Mouse (Mus musculus) mouse embryonic stem cell (cell line): ENCODE results near the gene Grb2.

Source experiments
- in situ Hi-C, 2 experiments: fragments of 300-500 bp; cut with MboI; formaldehyde crosslinking; loops; 1 replicate in 1 of 2; 3 replicates in 1 of 2; pipeline ENCODE4 v1.14.3; 2019 to 2020; ENCODE audit warnings: low sequenced_read_pairs in 2 of 2, low pct_unique_long_range_greater_than_20kb in 1 of 2, mixed read lengths in 1 of 2; ENCODE audit not compliant: unreplicated experiment in 1 of 2

The Grb2 gene

DNA sequence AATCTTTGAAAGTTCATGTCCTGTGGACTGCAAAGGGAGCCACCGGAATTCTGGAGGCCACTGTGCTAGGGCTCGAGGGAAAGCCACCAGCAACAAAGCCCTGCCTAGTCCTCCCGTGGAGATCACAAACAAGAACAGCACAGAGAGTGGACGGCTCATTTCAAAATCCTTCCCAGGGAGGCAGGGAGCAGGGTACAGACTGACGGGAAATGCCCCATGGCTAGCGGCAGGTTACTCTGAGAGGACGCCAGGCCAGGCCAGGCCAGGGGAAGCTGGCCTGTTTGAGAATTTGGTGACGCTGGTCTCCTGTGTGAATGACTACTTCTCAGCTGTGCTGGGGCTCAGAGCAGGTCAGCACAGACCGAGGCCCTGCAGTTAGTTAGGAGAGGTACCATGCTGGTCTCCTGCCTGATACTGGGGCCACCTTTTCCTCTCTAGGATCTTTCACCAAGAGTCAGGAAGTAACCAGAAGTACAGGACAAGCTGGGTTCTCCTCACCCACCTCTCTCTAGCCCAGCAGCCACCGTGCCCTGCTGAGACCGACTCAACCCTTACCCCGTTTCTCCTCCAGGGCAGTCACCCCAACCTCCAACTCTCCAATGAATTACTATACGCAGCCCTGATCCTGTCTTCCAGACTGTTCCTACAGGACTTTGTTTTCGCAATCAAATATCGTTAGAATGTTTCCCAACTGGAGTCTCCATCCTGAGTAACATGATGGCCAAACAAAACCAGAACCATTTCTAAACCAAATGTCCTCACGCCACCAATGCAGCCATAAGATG lies 89.5 kb downstream of the Grb2 start:
- in situ Hi-C loops: no loop called here

DNA sequence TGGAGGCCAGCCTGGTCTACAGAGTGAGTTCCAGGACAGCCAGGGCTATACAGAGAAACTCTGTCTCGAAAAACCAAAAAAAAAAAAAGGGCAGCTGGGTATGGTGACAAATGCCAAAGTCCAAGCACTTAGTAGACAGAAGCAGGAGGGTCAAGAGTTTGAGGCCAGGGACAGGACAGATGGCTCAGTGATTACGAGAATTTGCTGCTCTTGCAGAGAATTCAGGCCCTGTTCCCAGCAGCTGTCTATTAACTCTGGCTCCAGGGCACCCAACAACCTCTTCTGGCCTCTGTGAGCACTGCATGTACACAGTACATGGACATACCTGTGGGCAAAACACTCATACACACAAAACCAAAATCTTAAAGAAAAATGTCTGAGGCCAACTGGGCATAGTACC lies 90.4 kb downstream of the Grb2 start:
- in situ Hi-C loops: no loop called here

DNA sequence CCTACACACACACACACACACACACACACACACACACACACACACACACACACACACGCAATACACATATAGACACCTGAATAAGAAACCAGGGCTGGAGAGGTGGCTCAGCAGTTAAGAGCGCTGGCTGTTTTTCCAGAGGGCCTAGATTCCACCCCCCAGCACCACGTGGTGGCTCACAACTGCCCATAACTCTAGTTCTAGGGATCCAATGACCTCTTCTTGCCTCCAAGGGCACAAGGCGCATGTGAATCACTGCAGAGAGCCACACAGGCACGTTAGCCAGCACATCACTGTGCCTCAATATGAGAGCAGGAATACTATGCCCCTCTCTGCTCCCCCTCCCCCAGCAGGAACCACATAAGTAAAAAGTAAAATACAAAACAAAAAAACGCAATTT lies 91.5 kb downstream of the Grb2 start:
- in situ Hi-C loops: no loop called here

DNA sequence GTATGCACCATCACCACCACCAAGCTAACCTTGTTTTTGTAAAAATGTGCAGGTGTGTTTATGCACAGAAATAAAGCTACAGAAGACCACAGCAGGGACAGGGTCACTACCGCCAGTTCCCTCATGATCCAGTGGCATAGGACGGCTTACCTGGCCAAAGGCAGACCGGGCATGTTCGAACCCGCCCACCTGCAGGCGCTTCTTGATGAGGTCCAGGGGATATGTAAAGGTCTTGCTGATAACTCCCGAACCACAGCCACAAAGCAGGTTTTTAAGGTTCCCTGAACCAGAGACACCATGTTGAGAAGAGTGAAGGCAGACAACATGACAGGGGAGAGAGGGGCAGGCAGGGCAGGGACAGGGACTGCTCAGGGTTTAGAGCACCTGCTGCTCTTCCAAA lies 92.0 kb downstream of the Grb2 start:
- in situ Hi-C loops: no loop called here

DNA sequence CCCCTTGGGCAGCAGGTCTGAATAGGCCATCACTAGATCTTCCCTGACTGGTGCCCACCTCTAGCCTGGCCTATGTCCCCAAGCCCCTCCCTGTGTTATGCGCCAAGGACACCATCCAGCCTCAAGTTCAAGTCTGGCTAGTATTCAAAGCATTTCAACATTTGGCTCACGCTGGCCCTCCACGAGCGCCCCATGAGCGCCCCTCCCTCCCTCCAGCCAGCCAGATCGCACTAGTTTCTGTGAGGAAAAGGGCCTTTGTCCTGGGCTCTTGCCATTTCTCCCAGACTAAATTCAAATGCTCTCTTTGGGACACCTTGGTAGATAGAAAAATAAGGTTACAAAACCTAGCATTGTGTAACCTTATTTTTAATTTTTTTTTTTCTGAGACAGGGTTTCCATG lies 92.5 kb downstream of the Grb2 start:
- in situ Hi-C loops: no loop called here

DNA sequence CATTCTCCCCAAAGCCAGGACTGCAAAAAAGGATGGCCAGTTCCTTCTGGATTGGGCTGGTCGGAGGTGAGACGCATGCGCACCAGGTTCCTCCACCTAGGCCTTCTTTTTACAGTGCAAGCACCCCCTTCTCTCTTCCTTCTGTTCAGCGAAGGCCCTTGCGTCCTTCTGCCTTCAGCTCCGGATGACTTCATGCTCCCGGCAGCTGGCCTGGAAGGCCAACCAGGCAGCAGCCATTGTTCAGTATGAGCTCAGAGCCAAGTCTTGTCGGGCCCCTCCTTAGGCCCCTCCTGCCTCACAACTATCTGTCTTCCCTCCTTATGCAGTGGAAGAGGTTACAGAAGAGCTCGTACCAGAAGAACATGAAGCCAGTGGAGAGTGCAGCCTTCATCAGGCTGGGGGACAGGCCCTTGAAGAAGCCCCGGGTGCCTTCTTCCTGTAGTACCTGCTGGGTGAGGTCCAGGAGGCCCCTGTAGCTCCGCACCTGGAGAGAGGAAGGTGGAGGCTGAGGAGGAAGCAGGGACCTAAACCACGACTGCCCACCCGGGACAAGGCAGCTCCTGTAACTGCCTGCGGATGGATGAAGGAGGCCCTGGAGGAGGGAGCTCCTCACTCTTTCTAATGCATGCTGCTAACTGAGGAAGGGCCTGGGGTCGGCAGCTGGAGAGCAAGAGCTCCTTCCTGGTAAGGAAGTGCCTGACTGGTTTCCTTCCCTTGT lies 93.1 kb downstream of the Grb2 start:
- in situ Hi-C loops: no loop called here

DNA sequence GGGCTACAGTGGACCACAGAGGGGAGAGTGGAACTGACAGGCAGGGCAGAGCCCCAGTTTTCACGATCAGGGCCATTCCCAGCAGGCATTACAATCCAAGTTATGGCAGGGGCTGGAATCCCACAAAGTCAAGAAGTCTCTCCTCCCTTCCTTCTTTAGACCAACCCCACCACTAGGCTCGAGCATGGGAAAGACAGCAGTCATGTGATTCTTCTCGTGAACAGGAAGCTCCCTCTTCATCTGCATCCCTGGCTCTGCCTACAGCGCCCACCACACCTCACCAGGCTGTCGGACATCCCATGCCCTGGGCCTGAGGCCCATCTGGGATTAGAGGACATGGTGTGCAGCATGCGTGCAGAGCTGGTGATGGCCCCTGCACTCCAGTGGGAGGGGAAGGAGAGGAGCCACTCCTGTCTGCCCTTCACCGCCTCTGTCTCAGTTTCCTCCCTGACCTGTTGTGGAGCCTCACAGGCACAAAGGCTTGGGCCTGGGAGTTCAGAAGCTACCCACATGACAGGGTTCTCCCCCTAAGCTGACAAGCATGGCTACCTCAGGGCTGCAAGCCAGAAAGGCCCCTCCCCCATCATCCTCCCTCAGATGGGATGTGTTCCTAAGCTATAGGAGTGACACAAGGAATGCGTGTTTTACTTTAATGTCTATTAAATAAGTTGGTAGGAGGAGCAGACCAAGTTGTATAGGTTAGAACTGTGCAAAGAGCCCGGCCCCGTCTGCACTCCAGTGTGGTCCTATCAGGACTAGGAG lies 93.9 kb downstream of the Grb2 start:
- in situ Hi-C loops: no loop called here

DNA sequence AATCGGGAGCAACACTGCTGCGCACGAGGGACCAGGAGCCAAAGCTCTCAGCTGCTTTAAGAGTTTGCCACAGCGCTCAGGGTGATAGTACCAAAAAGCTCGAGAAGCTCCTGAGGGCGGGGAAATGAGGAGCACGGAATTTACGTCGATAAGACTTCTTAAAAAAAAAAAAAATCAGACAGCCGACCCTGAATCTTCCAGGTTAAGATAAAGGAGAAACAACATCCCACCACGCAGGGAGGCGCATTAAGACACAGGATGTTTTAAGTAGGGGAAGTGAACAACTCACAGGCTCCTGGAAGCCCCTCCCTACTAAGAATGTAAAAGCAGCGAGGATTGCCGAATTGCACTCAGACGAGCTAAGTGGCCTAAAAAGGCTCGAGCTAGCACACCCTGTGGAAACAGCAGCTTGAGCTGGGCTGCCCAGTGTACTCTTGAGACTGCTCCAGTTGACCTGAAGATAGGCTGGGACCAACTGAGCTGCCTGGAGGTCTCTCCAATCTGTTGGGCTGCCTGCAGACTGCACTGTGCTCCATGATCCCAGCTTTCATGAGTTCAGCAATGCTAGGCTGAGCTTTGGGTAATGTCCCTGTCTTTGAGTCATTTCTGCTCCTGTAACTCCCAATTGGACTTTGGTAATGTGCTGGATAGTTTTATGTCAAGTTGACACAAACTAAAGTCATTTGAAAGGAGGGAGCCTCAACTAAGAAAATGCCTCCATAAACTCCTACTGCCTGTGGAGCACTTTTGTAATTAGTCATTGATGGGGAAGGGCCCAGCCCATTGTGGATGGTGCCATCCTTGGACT lies 95.1 kb downstream of the Grb2 start:
- in situ Hi-C loops: no loop called here

DNA sequence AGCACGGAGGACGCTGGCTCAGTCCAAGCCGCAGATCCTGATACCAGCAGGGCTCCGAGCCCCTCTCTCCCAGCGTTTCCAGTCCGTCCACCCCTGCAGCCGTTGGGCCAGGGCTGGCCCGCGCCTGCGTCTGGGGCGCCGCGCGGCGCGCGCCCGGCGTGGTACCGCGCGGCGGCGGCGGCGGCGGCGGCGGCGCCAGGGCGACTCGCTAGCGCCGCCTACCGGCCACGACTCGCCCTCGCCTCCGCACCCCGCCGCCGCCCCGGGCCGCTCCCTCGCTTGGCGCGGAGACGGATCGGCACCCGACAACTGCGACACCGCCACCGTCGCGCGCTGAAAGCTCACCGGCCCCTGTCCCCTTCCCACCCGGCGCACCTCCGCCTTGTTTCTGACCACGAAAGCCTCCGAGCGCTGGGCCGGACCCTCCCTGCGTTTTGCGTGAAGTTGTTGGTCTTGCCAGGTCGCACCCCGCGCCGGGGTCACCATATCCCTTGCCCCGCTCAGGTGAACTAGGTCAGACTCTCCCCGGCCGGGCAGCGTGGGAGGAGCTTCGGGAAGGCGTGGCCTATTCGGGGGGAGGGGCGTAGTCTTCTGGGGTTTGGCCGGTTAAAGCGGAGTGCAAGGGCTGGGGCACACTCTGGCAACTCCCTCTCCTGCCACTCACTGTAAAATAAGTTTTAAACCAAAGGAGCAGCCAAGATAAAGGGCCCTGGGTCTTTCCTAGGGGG lies 95.8 kb downstream of the Grb2 start, which contains the start of gene Mif4gd:
Gene Mif4gd (minus strand): TSS at position 560 of the 728 bp plus-strand sequence.
- in situ Hi-C loops: no loop called here

DNA sequence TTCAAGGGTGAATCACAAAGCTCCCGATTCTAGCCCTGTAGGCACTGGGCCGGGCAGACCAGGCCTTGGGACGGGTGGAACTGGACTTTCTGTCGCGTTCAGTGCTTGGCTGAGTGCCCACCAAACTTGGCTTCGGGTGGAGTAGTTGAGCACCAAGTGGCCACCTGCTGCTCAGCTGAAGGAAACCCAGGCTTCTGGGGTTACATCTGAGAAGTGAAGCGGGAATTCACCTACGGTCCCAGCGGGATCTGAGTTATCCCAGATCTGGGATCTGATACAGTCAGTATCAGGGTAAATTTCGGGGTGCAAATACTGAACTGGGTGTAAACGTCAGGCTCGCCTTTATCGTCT lies 96.4 kb downstream of the Grb2 start:
- in situ Hi-C loops: no loop called here

DNA sequence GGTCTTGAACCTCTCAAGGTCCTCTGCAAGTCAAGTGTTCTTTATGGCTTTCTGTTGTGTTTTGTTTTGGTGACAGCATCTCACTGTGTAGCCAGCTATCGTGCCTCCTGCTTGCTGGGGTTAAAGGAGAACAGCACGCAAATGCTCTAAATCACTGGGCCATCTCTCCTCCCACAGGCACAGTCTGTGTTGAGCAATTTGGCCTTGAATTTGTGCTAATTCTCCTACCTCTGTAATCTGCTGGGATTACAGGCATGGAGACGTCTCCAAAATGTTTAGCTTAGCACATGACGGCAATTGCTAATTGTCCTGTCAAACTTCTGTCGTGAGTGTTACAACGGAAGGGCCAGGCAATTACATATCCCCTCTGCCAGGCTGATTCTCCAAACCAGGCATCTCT lies 97.2 kb downstream of the Grb2 start:
- in situ Hi-C loops: no loop called here

DNA sequence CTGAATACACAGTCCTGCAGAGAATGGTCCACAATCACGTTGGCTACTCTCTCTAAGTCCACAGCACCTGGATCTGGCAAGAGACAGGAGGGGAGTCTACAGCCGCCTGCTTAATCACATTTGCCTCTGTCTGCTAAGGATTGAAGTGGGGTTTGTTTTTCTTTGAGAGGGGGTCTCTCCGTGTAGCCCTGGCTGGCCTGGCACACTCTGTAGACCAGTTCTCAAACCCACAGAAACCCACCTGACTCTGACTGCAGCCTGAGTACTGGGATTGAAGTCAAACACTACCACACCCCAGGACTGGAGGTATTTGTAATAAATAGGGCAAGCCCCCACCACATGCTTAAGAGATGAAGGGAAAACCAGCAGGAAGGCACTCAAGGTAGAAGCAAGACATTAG lies 98.8 kb downstream of the Grb2 start:
- in situ Hi-C loops: no loop called here

DNA sequence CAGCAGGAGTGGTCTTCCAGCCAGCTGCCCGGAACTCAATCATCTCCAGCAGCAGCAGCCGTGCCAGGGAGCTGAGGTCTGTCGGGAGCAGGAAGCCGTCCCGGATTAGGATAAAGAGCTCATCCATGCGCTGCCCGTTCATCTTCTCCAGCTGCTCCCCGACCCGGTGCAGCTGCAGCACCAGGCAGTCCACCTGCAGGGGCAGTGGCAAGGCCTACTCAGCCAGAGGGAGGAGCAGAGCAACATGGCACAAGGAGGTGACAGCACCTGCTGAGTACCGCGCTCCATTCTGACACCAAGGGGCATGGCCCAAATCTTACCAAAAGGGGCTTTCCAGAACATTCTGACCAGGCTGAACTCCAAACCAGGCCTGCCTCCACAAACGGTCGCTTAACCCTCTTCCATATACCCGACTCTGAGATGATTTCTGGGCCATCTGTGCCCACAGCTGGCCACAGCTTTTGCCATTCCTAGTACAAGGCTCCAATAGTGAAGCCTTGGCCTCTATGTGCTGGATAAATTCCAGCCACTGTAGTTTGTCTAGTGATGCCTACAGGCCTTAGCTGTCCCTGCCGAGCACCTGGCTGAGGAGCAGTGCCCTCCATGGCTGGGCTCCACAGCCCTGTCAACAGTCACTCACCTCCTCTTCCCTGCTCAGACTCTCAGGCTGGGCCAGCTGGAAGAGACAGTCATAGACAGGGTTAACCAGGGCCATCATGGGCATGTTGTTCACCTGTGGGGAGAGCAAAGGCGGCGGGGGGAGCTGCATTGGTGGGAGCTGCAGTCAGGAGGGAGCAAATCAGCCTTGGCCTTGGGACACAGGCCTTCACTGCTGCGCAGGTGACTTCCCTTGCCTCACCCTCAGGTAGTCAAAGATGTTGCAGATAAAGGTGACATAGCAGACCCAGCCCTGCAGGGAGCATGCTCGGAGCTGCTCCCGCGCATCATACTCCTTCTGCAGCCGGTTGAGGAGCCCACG lies 99.7 kb downstream of the Grb2 start:
- in situ Hi-C loops: no loop called here

DNA sequence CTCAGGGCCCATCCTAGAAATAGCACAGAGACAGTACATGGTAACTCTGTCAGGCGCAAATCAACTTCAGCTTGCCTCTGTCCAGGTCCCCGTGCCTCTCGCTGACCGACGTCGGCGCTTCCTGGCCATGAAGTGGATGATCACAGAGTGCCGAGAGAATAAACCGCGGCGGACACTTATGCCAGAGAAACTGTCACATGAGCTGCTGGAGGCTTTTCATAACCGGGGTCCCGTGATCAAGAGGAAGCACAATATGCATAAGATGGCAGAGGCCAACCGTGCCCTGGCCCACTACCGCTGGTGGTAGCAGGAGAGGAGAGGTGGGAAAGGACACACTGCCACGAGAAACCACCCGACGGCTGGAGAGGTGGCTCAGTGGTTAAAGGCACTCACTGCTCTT lies 101.7 kb downstream of the Grb2 start:
- in situ Hi-C loops: no loop called here

DNA sequence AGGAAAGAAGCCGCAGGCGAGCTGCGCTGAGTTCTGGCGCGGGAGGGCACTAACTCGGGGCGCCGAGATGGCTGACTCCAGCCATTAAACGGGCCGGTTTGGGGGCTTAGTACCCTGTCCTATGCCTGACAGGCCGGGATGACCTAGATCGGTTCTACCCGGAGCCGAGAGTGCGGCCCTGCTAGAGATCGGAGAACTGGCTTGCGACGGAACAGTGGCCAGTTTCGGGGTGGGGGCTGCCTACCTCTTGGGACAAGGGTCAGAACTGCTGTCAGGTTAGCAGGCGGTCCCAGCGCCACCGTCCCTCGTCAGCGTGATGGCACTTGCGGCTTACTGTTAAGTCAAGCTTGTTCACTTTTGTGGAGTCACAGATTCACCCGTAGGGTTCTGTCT lies 104.1 kb downstream of the Grb2 start:
- in situ Hi-C loops: no loop called here

DNA sequence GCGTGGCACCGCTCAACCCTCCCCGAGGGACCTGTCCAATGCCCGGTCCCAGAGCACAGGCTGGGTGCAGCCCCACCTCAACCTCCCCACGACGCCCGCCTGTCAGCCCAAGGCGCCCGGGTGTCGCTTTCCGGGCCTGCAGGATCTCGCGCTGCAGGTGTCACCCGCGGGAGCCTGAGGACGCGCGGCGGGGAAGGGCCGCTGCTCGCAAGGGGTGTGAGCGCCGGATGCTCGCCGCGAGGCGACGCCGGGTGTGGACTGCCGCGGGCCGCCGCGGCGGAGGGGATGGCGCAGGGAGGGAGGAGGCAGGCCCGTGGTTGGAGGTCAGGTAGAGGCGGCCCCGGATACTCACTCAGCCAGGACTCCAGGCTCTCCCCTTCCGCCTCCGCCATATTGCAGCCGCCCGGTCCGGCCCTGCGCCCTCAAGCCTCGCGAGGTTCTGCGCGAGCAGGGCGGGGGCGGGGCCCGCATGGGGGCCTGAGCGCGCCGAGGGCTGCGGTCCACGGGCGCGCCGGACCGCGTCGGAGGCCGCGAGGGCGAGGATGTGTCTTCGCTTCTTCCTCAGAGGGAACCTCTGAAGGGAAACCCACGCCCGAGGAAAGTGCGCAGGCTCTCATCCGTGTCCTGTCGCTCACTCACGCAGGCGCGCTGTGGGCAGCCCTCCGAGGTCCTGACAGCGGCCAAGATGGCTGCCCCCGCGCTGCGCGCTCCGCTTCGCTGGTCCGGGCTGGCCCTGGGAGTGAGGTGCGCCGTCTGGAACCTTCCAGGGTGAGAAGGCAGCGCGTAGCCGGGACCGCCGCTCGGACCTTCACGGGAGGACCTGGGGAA lies 104.7 kb downstream of the Grb2 start, which contains the start of the genes Mrps7 and Gga3:
Gene Mrps7 (plus strand): TSS at position 450 of the 828 bp plus-strand sequence.
Gene Gga3 (minus strand): TSS at position 576 of the 828 bp plus-strand sequence.
- in situ Hi-C loops: no loop called here
